Mouse (Mus musculus) adrenal gland, adult (tissue): ENCODE measurements around the gene Sipa1l3.

ENCODE experiments used
- DNase-seq, 2 experiments: peaks; one replicate each; pipeline ENCODE4 v3.0.0; 2022 to 2023; ENCODE audit warnings: low spot score in 1 of 2; ENCODE audit not compliant: inconsistent age in 2 of 2

Sipa1l3 gene

DNA sequence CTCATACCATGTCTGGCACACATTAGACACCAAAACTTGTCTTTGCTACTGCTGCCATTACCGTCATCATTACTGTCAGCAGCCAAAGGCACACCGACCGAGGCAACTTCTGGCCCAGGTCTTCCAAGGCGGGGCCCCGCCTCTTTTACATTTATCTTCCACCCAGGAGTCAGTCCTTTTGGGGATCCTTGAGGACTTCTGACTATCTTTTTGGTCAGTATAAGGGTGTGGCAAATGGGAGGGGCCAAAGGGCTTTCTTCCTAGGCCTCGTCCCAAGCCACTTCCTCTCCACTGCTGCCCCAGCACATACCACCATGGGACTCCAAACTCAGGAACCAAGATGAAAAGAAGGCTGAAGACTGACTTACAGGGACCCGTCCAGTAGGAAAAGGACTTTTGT is 9.9 kb downstream of the Sipa1l3 start:
- no peak for DNase-seq

DNA sequence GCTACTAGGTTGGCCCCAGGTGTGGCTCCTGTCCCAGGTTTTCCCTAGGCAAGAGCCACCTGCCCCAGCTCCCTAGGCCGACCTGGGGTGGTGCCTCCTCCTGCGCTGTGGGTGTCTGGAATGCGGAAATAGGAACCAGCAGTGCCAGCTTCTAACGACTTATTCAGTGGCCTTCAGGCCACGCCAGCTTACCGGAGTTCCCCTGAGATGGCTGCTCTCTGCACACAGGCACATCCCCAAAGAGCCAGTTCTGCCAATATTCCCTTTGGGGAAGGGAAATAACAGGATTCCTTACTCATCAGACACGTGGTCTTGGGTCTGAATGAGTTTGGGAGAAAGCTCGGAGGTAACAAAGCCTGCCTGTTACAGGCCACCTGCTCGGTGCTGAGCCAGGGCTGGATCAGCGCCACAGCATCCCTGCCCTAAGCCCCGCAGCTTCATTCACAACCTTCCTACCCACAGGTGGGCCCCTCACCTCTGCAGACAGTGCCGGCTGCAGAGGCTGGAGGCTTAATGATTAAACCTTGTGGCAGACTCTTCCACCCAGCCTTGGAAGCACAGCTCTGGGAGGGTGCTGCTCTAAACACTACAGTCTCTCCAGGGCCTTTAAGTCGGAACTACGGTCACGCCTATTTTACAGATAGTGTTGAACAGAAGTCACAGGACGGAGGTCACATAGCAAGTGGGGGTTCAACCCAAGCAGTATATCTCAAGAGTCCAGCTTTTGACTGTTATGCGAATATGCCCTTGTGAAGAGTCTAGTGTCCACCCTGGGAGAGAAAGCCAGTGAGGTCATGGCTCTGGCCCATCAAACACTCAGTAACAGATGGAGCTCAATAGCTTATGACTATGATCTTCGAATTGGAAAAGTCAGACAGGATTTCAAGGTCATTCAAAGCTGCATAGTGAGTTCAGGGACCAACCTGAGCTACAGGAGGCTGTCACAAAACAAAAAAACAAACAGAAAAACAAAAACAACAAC is 12.8 kb downstream of the Sipa1l3 start:
- DNase-seq: no peak

- DNase-seq: no peak
Observed at GRCm38 (mm10) chr7:29504683-29505290, 13.7 kb downstream of the Sipa1l3 start.

DNA sequence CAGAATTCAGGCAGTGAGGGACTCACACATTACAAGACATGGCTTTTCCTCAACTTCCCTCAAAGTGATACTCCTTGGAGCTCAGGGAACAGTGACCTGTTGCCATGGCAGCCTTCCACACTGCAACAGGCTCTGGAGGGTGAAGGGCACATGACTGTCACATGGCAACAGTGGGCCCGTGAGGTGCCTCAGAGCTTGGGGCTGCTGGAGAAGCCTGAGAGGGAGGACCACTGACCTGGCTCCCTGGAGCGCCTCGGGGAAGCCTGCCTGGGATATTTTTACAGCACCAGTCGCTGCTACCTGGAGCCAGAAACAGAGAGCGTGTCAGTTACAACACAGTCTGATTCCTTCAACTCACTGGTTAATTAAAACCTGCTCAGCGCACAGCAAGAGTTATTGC is 14.8 kb downstream of the Sipa1l3 start:
- no peak for DNase-seq

DNA sequence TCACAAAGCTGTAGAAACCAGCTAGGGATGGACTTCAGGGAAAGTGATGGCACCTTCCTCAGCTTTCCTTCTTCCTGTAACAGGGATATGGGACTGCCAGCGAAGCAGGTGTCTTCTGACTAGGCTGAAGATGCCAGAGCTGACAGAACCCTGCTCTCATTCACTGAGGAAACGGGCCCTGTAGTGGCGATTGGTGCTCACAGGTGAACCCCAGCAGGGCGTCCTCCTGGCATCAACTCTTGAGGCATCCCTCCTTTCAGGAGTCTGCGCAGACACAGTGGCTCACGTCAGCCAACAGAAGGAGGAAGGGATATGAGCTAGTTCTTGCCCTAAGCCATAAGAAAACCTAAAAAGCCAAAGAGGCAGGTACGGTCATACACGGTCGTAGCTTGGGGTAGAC is 17.2 kb downstream of the Sipa1l3 start:
- no peak for DNase-seq

DNA sequence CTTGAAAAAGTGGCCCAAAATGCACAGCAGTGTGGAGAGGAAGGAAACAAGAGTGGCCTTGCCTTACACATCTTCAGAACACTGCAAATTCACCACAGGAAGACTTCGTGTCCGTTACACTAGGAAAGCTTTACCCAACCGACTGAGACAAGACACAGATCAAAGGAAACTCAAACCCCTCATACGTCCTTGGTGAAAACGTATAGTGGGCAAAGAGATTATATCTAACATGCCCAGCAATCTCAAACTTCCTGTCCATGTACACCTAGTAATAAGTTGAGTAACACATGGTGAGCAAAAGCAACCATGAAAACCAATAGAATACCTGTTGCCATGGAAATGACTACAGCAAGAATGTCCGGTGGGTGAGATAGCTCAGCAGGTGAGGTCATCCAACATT is 19.4 kb downstream of the Sipa1l3 start:
- DNase-seq: no peak

DNA sequence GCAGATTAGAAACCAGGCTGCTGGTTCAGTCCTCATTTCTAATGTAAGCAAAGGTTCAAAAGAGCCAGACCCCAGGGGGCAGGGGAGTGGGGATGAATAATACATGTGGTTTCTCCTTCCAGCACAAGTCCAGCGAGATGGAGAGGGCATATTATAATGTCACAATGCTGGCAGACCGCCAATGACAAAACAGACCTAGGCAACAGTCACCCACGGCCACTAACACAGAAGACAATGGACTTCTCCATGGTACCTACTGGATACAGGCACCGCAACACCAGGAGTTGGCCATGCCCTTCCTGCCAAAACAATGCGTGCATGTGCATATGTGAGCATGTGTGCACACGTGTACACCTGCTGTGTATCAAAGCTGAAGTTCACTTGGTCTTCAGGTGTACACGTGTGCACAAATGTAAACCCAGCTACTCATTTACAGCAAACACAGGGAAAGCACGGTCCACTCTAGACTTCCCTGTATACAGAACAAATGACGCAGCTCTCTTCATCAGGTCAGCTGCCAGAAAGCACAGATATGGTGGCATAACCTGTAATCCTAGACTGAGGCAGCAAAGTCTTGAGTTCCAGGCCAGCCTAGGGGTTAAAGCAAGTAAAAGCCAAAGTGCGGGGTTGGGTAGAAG is 21.4 kb downstream of the Sipa1l3 start:
- peak; percentile 49 to 77 for DNase-seq

DNA sequence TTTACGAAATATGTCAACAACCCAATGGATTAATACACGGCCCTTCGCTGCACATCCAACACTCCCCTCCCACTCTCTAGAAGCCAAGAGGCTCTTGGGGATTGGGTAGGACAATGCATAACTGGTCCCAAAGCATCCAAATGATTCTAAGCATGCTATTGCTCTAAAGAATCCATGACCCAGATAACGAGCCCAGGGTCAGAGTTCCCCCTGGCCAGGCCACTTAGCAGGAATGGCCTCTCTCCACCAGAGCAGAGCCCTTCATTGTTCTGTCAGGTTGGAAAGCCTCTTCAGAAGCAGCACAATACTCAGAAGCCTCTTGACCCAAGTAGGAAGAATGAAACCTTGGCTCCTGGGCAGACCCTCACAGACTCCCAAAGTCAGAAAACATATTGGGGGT is 22.1 kb downstream of the Sipa1l3 start:
- DNase-seq: no peak

GRCm38 (mm10) chr7:29495880-29496279 is 22.6 kb downstream of the Sipa1l3 start:
- no peak for DNase-seq

DNA sequence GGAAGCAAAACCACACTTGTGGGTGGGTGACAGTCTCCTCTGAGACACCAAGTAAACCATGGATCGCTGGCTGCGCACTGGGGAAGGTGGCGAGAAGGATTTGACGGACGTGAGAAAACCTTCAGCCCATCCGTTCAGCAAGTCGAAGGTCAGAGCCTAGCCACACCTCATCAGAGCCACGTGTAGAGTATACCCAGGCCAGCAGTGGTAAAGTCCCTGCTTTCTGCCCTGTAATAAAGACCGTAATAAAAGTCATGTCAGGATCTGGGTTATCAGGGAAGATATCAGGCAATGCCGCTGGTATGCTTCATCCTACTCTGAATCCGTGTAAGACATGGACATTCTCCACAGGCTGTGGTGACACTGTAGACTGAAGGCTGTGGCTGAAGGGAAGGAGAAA is 23.6 kb downstream of the Sipa1l3 start:
- DNase-seq: no peak

DNA sequence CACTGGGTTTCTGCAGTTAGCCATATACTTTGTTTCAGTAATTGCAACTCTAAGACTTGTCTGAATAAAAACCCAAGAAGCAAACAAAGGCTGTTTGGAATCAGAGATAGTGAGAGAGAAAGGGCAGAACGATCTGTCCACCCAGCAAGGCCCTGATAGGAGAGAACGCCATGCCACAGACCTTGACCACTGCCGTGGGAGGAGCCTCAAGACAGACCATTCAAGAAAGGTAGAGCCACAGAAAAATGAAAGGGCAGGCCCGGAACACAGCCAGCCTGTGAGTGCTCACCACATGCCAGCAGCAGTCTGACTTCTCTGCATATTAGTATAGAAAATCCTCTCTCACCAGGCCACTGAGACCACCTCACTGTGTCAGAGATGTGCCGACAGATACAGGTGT is 24.4 kb downstream of the Sipa1l3 start:
- DNase-seq: peak; percentile 57 to 81

- DNase-seq: no peak
Observed at GRCm38 (mm10) chr7:29492992-29493391, 25.4 kb downstream of the Sipa1l3 start.

GRCm38 (mm10) chr7:29491861-29492260 is 26.6 kb downstream of the Sipa1l3 start:
- DNase-seq: no peak

DNA sequence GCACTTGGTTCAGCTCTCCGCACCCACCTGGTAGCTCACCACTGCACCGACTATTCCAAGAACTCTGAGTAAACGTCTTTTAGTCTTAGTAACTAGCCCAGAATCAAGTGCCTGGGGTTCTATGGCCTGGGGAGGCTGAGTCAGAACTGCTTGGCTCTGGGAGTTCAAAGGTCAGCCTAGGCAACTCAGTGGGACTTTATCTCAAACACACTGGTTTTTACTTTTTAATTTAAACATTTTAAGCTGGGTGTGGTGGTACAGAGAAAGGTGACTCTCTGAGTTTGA is 27.0 kb downstream of the Sipa1l3 start:
- no peak for DNase-seq

DNA sequence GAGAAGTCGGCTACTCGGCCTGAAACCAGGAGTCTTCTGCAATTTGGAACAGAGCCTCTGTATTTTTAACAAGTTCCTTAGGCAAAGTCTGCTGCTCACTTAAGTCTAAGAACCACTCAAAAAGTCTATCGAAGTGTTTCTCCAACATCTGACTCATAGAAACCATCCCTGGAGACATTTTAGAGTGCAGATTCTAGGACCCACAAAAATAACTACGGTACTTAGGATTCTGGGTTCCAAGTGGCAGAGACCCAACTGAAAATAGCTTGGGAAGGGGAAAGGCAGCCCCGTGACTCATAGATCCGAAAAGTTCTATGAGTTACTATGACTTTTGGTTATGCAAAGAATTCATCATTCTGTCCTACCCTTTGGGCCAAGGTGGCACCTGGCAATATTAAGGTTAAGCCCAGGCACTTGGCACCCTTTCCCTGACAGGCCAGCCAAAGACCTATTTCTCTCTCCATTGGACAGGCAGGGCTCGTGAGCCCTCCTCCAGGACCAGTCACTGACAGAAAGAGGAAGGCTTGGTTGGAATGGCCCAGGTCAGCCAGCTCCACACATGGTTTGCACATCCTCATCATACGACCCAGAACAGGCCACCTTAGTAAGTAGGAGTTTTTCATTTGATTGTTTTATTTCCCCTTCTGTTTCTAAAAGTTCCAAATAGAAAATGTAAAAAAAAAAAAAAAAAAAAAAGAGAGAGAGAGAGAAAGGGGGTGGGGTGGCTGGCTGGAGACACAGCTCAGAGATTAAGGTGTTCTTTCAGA is 27.6 kb downstream of the Sipa1l3 start:
- no peak for DNase-seq

GRCm38 (mm10) chr7:29489851-29490250 is 28.6 kb downstream of the Sipa1l3 start:
- DNase-seq: no peak

DNA sequence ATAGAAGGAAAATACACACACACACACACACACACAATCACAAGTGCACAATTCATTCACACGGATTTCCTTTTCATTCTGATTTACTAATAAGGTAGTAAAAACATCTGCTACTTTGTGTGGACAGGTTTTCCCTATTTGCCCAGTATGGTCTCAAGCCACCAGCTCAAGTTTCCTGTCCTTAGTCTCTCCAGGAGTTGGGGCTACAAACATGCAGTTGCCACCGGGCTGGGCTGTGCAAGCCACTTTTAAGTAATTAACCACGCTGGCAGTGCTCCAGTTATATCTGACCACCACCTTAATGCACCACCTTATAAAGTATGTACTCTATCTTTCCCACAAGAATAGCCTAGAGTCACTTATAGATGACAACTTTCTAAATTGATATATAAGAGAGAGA is 29.1 kb downstream of the Sipa1l3 start:
- no peak for DNase-seq

DNA sequence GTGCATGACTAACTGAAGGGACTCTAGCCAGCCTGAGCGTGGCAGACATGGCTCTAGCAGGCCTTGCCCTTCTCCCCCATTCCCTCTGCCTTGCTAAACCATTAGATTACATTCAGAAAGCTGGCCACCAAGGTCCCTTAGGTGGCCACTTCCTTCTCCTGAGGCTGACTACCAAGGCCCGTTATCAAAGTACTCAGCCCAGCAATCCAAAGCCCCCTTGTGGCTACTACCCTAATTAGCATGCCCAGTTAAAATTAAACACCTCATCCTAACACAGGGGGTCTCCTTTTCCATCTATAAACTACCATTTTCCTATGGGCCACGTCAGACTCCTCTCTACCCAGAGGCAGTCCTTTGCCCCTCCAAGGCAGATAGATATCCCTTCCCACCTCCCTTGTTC is 31.7 kb downstream of the Sipa1l3 start:
- no peak for DNase-seq

- no peak for DNase-seq
Observed at GRCm38 (mm10) chr7:29485721-29486120, 32.7 kb downstream of the Sipa1l3 start.

DNA sequence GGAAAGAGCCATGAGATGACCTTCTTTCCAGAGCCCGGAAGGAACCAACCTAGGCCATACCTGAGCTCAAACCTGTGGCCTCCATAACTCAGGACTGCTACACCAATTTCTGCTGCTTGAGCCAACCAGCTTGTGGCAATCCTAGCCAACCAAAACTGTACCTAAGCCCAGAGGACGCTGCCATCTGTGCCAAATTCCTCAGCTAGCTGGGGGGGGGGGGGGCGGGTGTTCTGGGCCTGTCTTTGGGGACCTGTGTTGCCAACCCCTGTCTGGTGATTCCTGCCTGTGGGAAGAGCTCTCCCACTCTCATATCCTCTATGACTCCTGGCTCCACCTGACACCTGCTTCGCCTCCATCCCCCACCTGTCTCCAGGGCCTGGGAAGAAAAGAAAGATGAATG is 34.9 kb downstream of the Sipa1l3 start:
- no peak for DNase-seq

DNA sequence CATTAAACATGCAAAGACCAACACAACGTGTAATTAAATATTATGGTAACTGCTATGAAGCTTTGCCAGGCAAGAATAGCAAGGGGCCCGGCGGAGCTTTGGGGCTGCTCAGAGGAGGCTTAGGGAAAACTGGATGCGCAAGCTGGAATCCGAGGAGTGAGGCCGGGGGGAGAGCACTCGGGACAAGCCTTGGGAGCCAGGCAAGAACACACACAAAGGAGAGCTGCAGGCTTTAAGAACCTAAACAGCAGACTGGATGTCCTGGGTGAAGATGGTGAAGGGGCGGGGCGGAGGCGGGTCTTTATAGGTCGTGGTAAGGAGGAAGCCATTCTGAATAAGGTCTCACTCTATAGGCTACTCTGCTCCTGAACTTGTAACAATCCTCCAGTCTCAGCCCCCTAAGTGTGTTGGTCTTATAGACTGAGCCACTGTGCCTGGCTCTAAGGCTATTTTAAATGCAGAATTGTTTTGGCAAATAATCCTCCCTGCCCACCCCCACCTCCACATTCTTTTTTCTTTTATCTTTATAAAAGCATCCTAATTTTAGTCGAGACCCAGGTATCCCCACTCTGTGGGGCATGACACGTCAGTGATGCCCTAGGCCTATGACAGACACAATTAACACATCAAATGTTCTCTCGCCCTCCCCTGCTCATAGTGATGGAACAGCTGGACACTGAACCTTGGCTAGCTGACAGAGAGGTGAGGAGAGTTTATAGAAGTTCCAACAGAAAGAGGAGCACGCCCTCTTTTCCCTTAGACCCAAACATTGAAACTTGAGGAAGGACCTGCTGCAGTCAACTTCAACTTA is 36.9 kb downstream of the Sipa1l3 start:
- DNase-seq: no peak
